Mouse (Mus musculus): ENCODE data around the gene Mctp1.

DNA sequence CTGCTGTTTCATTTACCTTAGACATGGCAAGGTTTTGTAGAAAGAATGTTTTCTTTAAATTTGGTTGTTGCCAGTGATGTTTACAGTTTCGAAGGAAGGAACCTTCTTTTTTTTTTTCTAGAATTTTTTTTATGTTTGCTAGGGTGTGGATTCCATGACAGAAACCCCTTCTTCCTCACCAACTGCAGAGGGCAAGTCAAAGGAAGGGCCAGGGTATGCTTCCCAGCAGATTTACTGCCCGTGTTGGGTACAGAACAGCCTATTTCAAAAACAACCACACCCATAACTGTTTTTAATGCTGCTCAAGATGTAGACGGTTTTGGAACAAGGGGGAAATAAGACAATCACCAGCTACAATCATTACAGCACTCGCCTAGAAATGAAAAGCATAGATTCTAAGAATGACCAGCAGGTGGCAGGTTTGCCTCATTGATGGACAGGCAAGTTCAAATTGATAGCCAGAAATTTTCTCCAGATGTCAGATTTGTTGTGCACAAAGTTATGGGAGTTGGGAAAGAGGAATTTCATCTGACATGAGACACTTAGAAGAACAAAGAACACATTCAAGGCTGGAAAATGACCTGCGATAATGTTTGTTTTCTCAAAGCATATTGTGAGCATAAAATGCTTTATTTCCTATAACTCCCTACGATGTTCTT, 375.6 kb downstream of the Mctp1 start:
- TF ChIP-seq CTCF (IDR thresholded peaks at IDR 0.05) (peak; percentile 77), EP300 (IDR thresholded peaks at IDR 0.05) (no peak)

All from lung, postnatal 0 days (tissue).